7 mouse cellular contexts compared by ENCODE assay signal in genomic region chr9:117089409-117090147, GRCm38 (mm10).
DNase-seq lines count a peak whose midpoint lies in the region.

No protein-coding gene starts in this region.

- intact Hi-C loops in left cerebral cortex, postnatal 14 days (cut with DNase I) = no loop called here
- intact Hi-C loops in gastrocnemius, postnatal 14 days (cut with DNase I; ENCODE audit: low total_unique reads) = no loop called here

- DNase-seq in left cerebral cortex, postnatal 14 days (ENCODE audit: low spot score in 2 of 2) = peak; percentile 6 to 13
- no peak for DNase-seq in left cerebral cortex, adult 11 months (ENCODE audit: low spot score)
- DNase-seq in adipocyte (ENCODE audit: low spot score) = peak; percentile 26
- peak; percentile 85 for DNase-seq in brain, adult 2 months (ENCODE audit: low read depth, low spot score)
- DNase-seq in gastrocnemius, postnatal 14 days = peak; percentile 49
- no peak for DNase-seq in embryo, embryonic 11 days
- DNase-seq in yolk sac, embryonic 10.5 days (ENCODE audit: low spot score) = no peak

Comparison
In these comparisons a context has a peak if more than half of its experiments do, and no peak if none do; other contexts are left out.
1. DNase-seq: peak in left cerebral cortex, postnatal 14 days (2 of 2), adipocyte (single experiment), brain, adult 2 months (single experiment) and gastrocnemius, postnatal 14 days (single experiment); none in left cerebral cortex, adult 11 months (single experiment), embryo, embryonic 11 days (single experiment) and yolk sac, embryonic 10.5 days (single experiment).